Mouse (Mus musculus) E14TG2a.4 (cell line): ENCODE results near the gene Tmem270.

Experiments used
- H3K27me3 ChIP-seq: 2 replicates; pipeline ENCODE4 v1.6.1; 2014; ENCODE audit warnings: low read length, control low read depth; ENCODE audit not compliant: insufficient read depth
- H3K36me3 ChIP-seq: 2 replicates; pipeline ENCODE4 v1.6.1; 2014; ENCODE audit warnings: low read length, control low read depth; ENCODE audit not compliant: insufficient read depth
- H3K4me1 ChIP-seq: replicated peaks from 2 replicates; pipeline ENCODE4 v1.6.1; 2014; ENCODE audit warnings: low read depth, low read length, control low read depth
- H3K4me3 ChIP-seq: replicated peaks from 2 replicates; pipeline ENCODE4 v1.5.1; 2014; ENCODE audit warnings: mild to moderate bottlenecking, low read length
- H3K9me3 ChIP-seq: 2 replicates; pipeline ENCODE4 v1.6.1; 2014; ENCODE audit warnings: low read length, control low read depth
- CTCF ChIP-seq: conservative IDR thresholded peaks from 2 replicates; pipeline ENCODE4 v1.5.1; 2014; ENCODE audit warnings: low read length
- NANOG ChIP-seq: IDR thresholded peaks from 2 replicates; pipeline ENCODE4 v1.6.1; 2014; ENCODE audit warnings: borderline replicate concordance, low read length, mixed read lengths
- POU5F1 ChIP-seq: IDR thresholded peaks from 2 replicates; pipeline ENCODE4 v1.6.1; 2014; ENCODE audit warnings: low read length, borderline replicate concordance

Gene Tmem270

DNA sequence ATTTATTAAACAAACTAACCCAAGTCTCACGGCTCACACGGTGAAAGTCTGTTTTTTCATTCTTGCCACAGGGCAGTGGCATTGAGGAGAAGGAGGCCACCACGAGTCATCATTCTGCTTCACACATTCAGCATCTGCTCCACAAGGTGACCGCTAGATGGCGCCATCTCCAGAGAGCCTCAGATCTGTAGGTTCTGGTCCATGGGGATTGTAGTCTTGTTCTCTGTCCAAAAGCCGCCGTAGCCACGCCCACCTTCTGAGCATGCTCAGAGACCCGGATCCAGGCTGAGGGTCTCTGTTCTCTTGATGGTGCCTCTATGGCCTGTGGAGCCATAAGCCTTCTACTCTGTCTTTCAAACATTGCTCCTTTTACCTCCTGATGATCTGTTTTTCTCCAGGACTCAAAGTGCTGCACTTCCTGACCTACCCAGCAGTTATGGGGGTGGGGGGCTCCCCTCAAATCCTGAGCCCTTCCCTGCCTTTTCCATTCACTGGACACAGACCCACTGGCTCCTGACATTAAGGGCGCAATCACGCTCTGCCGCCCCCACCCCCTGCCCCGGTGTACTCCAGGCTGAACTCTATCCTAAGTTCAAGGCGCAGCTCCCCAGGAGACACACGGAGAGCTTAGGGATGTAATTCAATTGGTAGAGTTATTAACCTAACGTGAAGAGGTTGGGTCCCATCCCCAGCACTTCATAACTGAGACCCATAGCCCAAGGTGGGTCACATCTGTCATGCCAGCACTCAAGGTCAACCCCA is 11.7 kb upstream of the Tmem270 start:
- H3K4me3 ChIP-seq: no peak overlapping the region; the same call in 1 of the 2 replicates

GRCm38 (mm10) chr5:134915311-134915710 is 8.8 kb upstream of the Tmem270 start, which contains the start of gene Cldn13:
Gene Cldn13, minus strand, starts transcription at chr5:134915526.
- H3K4me3 ChIP-seq: no peak within 1 kb of the TSS
- peaks cover 10% of the 10 kb centered on the region for H3K9me3 ChIP-seq
- TF ChIP-seq NANOG (no peak), CTCF (no peak), POU5F1 (no peak)
- peaks cover 24% of the 10 kb centered on the region for H3K4me1 ChIP-seq
- H3K36me3 ChIP-seq: no peaks in the 10 kb centered on the region
- H3K27me3 ChIP-seq: no peaks in the 10 kb centered on the region

More for the DNA sequence above, 11.7 kb upstream of the Tmem270 start:
- Histone ChIP-seq H3K27me3 (no peaks in the 10 kb centered on the region), H3K9me3 (peaks cover 10% of the 10 kb centered on the region), H3K36me3 (no peaks in the 10 kb centered on the region), H3K4me1 (peaks cover 32% of the 10 kb centered on the region)
- TF ChIP-seq POU5F1 (no peak), CTCF (peak; percentile 84)

GRCm38 (mm10) chr5:134914510-134914909 is 8.0 kb upstream of the Tmem270 start:
- Histone ChIP-seq H3K9me3 (peaks cover 10% of the 10 kb centered on the region), H3K4me3 (no peak overlapping the region), H3K27me3 (no peaks in the 10 kb centered on the region), H3K36me3 (no peaks in the 10 kb centered on the region), H3K4me1 (peaks cover 17% of the 10 kb centered on the region)
- TF ChIP-seq CTCF (no peak), POU5F1 (no peak), NANOG (no peak)

DNA sequence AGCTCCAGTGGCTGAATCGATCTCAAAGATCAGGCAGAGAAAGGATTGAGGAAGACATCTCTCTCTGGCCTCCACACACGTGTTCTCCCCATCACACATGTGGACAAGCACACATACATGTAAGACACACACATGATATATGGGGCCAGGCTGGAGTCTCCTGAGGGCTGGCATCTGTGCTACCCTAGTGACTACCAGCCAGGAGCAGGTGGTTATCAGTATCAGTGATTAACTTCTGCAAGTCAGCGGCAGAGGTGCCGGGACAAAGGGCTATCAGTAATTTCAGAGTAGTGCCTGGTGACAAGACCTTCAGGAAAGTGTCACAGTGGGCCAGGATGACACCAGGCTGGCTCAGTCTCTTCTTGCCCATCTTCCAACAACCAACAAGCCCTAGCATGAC is 7.2 kb upstream of the Tmem270 start:
- peaks cover 11% of the 10 kb centered on the region for H3K4me1 ChIP-seq
- H3K36me3 ChIP-seq: no peaks in the 10 kb centered on the region
- peaks cover 10% of the 10 kb centered on the region for H3K9me3 ChIP-seq
- no peak for TF ChIP-seq NANOG
- no peak for TF ChIP-seq CTCF
- no peak for TF ChIP-seq POU5F1
- no peaks in the 10 kb centered on the region for H3K27me3 ChIP-seq
- H3K4me3 ChIP-seq: no peak overlapping the region

- TF ChIP-seq POU5F1 (no peak), NANOG (no peak), CTCF (no peak)
These were observed 6.8 kb upstream of the Tmem270 start for GRCm38 (mm10) chr5:134913352-134913751.

DNA sequence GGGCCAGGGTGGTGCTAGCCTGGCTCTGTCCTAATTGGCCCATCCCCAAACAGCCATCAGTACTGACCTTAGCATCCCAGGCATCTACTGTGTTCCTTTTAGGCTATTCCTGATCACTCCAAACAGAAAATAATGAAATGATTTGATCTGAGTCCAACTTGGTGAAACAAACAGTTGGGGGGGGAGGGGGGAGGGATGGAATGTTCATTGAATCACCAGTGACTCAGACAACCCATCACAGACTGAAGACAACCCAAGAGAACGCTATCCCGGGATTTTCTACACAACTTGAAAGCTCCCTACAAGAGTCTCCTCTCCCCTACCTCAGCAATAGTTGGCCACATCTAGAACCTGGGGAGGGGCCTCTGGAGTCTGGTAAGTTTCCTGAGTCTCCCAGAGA is 5.4 kb upstream of the Tmem270 start:
- no peak for TF ChIP-seq CTCF
- TF ChIP-seq POU5F1: no peak
- no peak for TF ChIP-seq NANOG
- Histone ChIP-seq H3K27me3 (no peaks in the 10 kb centered on the region), H3K4me1 (peaks cover 4% of the 10 kb centered on the region), H3K4me3 (no peak overlapping the region), H3K9me3 (peaks cover under 1% of the 10 kb centered on the region; the same call in 1 of the 2 replicates), H3K36me3 (no peaks in the 10 kb centered on the region)

More at GRCm38 (mm10) chr5:134913352-134913751, 6.8 kb upstream of the Tmem270 start:
- H3K27me3 ChIP-seq: no peaks in the 10 kb centered on the region
- peaks cover 7% of the 10 kb centered on the region for H3K4me1 ChIP-seq
- no peak overlapping the region for H3K4me3 ChIP-seq
- H3K9me3 ChIP-seq: peaks cover 10% of the 10 kb centered on the region
- no peaks in the 10 kb centered on the region for H3K36me3 ChIP-seq

- peaks cover 10% of the 10 kb centered on the region for H3K4me1 ChIP-seq
- no peaks in the 10 kb centered on the region for H3K36me3 ChIP-seq
- H3K9me3 ChIP-seq: no peaks in the 10 kb centered on the region
- TF ChIP-seq NANOG (no peak), CTCF (peak; percentile 99)
- H3K4me3 ChIP-seq: no peak overlapping the region
- no peaks in the 10 kb centered on the region for H3K27me3 ChIP-seq
These were observed 602 bp upstream of the Tmem270 start for GRCm38 (mm10) chr5:134907135-134907534.

DNA sequence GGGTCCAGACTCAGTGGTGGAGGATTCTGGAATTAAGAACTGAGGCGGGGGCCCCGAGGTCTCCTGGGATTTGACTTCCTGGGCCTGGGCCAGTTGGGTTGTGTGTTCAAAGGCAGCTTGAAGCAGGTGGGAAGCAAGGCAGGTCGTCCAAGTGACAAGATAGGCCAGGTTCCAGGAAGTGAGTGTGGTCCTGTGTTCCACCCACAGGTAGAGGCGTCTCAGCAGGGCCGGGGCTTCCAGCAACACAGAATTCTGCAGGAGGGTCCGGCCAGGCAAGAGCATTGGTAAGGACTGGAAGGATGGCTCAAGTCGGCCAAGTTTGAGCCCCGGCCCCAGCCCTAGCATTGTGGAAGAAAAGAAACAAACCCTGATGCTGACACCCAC is 4.9 kb downstream of the Tmem270 start:
- Histone ChIP-seq H3K27me3 (peaks cover 7% of the 10 kb centered on the region; the same call in 1 of the 2 replicates), H3K4me3 (no peak overlapping the region), H3K36me3 (no peaks in the 10 kb centered on the region), H3K4me1 (peaks cover 21% of the 10 kb centered on the region), H3K9me3 (no peaks in the 10 kb centered on the region)
- TF ChIP-seq POU5F1 (no peak), CTCF (no peak), NANOG (no peak)

GRCm38 (mm10) chr5:134901012-134901643 is 5.4 kb downstream of the Tmem270 start:
- Histone ChIP-seq H3K27me3 (peaks cover 7% of the 10 kb centered on the region; the same call in 1 of the 2 replicates), H3K4me3 (no peak overlapping the region), H3K9me3 (no peaks in the 10 kb centered on the region), H3K4me1 (peaks cover 20% of the 10 kb centered on the region), H3K36me3 (no peaks in the 10 kb centered on the region)
- TF ChIP-seq CTCF (peak; percentile 38), NANOG (no peak)
